Mouse (Mus musculus): ENCODE results near the gene Cnpy1. TPM values are rescaled to one million over a fixed set of nuclear protein-coding genes. Genes with fewer than 3 reads are reported as not detected.

The Cnpy1 gene
- polyA plus RNA-seq, 1 experiment from 2014 or later, result not detected

GRCm38 (mm10) chr5:28209549-28210431 lies 35.8 kb downstream of the Cnpy1 start:
- under 1% methylated on average over 80 of the region's 80 CpGs for WGBS
- no peaks in the 10 kb centered on the region for H3K9me3 ChIP-seq
- H3K4me3 ChIP-seq, result peak overlapping the region; percentile 46
- peaks cover 98% of the 10 kb centered on the region for H3K27me3 ChIP-seq (replicated peaks)
- H3K4me2 ChIP-seq, result peak overlapping the region; percentile 67
- no peaks in the 10 kb centered on the region for H3K36me3 ChIP-seq
- no peak for ATAC-seq (ENCODE audit: extremely low read depth, insufficient number of reproducible peaks, low FRiP score, low TSS enrichment)
- no peak overlapping the region for H3K9ac ChIP-seq
- H3K4me1 ChIP-seq, result peaks cover 11% of the 10 kb centered on the region
- H3K27ac ChIP-seq (replicated peaks), result no peak overlapping the region

DNA sequence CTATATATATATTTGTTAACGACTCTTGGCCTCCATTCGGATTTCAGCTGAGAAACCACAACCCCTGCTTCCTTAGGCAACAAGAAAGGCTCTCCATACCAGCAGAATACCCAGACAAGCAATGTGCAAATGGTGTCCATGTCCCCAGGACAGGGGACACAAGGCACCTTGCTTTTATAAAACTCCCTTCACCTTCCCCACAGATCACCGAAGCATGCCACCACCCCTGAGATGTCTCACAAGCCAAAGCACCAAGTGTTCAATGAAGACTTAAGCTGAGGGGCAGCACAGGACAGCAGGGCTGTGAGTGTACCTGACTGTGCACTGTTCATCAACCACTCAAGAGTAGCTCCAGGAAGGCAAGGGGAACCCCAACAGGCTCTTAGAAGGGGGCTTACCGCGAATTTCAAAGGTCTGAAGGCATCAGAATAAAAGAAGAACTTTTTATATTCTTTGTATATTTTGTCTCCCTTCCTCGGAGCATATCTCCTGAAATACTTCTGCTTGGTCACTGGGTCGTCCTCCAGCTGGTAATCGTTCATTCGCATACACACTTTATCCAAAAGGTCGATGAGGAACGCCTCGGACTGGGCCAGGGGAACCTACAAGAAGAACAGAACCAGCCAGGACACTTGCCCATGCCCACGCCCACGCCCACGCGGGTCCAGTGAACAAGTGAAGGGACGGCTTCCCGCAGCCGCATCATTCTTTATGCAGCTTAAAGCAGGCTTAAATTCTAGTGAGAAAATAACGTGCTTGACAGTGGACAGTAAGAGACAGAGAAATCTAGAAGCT lies 36.7 kb downstream of the Cnpy1 start:
- Histone ChIP-seq H3K4me1 (peaks cover 11% of the 10 kb centered on the region), H3K9ac (no peak overlapping the region), H3K9me3 (no peaks in the 10 kb centered on the region), H3K4me2 (peak overlapping the region; percentile 67; the same call in 1 of the 2 replicates), H3K27me3 (replicated peaks) (peaks cover 98% of the 10 kb centered on the region), H3K4me3 (no peak overlapping the region), H3K27ac (replicated peaks) (no peak overlapping the region), H3K36me3 (no peaks in the 10 kb centered on the region)
- 16% methylated on average over 20 of the region's 20 CpGs for WGBS
- no peak for ATAC-seq (ENCODE audit: extremely low read depth, insufficient number of reproducible peaks, low FRiP score, low TSS enrichment)

DNA sequence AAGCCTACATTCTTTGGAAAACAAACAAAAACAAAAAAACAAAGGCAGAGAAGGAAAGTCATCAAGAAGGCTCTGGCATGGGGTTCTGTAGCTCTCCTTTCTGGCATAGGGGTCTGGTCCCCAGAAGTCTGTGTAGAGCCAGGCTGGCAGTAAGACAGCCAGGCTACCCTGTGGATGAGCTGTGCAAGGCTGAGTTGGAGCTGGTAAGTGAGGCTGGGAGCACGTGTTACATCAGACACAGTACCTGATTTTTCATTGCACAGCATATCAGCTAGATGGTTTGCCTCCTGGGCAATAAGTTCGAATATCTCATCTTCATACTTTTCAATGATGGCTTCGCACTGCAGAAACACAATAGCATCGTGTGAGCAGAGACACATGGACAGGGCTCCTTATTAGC lies 38.6 kb downstream of the Cnpy1 start:
- ATAC-seq (ENCODE audit: extremely low read depth, insufficient number of reproducible peaks, low FRiP score, low TSS enrichment), result no peak
- Histone ChIP-seq H3K9me3 (no peaks in the 10 kb centered on the region), H3K36me3 (no peaks in the 10 kb centered on the region), H3K4me3 (no peak overlapping the region), H3K27me3 (replicated peaks) (peaks cover 98% of the 10 kb centered on the region), H3K4me2 (no peak overlapping the region), H3K27ac (replicated peaks) (no peak overlapping the region), H3K9ac (no peak overlapping the region), H3K4me1 (peaks cover 11% of the 10 kb centered on the region)
- WGBS, result 61% methylated on average over 4 of the region's 4 CpGs

GRCm38 (mm10) chr5:28206448-28206847 lies 39.2 kb downstream of the Cnpy1 start:
- H3K9me3 ChIP-seq, result no peaks in the 10 kb centered on the region
- no peak overlapping the region for H3K27ac ChIP-seq (replicated peaks)
- WGBS, result 23% methylated on average over 4 of the region's 4 CpGs
- no peaks in the 10 kb centered on the region for H3K36me3 ChIP-seq
- H3K27me3 ChIP-seq (replicated peaks), result peaks cover 98% of the 10 kb centered on the region
- H3K9ac ChIP-seq, result no peak overlapping the region
- ATAC-seq (ENCODE audit: extremely low read depth, insufficient number of reproducible peaks, low FRiP score, low TSS enrichment), result no peak
- H3K4me2 ChIP-seq, result no peak overlapping the region
- no peak overlapping the region for H3K4me3 ChIP-seq
- peaks cover 11% of the 10 kb centered on the region for H3K4me1 ChIP-seq

DNA sequence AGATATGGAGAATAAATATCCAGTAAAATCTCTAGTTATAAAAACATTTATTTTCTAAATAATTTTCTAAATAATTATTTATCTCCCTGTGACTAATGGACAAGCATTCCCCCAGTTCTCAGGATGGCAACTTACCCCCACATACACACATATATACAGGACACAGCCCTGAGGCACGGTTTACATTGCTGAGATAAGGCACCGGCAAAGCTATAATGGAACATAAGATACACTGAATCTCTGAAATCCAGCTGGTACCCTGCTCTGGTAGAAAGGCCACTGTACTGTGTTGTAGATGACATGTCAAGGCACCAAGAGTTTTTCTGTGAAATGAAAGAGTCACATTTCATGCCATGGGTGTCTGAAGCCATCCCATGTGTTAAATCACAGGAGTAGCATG lies 40.9 kb downstream of the Cnpy1 start:
- Histone ChIP-seq H3K27ac (replicated peaks) (no peak overlapping the region), H3K36me3 (no peaks in the 10 kb centered on the region), H3K4me1 (peaks cover 3% of the 10 kb centered on the region; the same call in 1 of the 2 replicates), H3K9me3 (no peaks in the 10 kb centered on the region), H3K4me2 (no peak overlapping the region), H3K9ac (no peak overlapping the region), H3K27me3 (replicated peaks) (peaks cover 93% of the 10 kb centered on the region), H3K4me3 (no peak overlapping the region)
- WGBS, result 45% methylated on average over 2 of the region's 2 CpGs
- no peak for ATAC-seq (ENCODE audit: extremely low read depth, insufficient number of reproducible peaks, low FRiP score, low TSS enrichment)

DNA sequence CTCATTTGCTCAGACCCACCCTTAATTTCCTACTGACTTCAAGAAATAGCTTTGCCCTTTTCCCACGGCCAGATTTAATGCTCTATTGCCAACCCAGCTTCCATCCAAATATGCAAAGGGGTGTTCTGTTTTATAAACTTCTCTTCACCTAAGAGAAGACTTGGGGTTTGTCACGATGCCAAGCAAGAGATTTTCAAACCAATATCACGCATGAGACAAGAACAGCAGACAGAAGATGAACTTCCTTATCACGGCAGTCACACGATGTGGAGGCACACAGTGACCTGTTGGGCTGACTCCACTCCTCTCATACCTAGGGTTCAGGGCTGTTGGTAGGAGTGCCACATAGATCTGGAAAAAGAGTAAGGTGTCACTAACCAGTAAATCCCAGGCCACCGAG lies 42.5 kb downstream of the Cnpy1 start:
- WGBS, result 56% methylated on average over 6 of the region's 6 CpGs
- no peaks in the 10 kb centered on the region for H3K36me3 ChIP-seq
- no peaks in the 10 kb centered on the region; the same call in 1 of the 2 replicates for H3K4me1 ChIP-seq
- no peak for ATAC-seq (ENCODE audit: extremely low read depth, insufficient number of reproducible peaks, low FRiP score, low TSS enrichment)
- H3K27ac ChIP-seq (replicated peaks), result no peak overlapping the region
- H3K27me3 ChIP-seq (replicated peaks), result peaks cover 93% of the 10 kb centered on the region
- no peak overlapping the region for H3K4me2 ChIP-seq
- H3K4me3 ChIP-seq, result no peak overlapping the region
- H3K9ac ChIP-seq, result no peak overlapping the region
- H3K9me3 ChIP-seq, result no peaks in the 10 kb centered on the region

GRCm38 (mm10) chr5:28199089-28199873 lies 46.3 kb downstream of the Cnpy1 start:
- no peak for ATAC-seq (ENCODE audit: extremely low read depth, insufficient number of reproducible peaks, low FRiP score, low TSS enrichment)
- H3K4me1 ChIP-seq, result no peaks in the 10 kb centered on the region
- no peak overlapping the region for H3K4me2 ChIP-seq
- peaks cover 93% of the 10 kb centered on the region for H3K27me3 ChIP-seq (replicated peaks)
- H3K9me3 ChIP-seq, result no peaks in the 10 kb centered on the region
- no peaks in the 10 kb centered on the region for H3K36me3 ChIP-seq
- H3K4me3 ChIP-seq, result no peak overlapping the region
- 43% methylated on average over 7 of the region's 7 CpGs for WGBS
- no peak overlapping the region for H3K9ac ChIP-seq
- no peak overlapping the region for H3K27ac ChIP-seq (replicated peaks)

DNA sequence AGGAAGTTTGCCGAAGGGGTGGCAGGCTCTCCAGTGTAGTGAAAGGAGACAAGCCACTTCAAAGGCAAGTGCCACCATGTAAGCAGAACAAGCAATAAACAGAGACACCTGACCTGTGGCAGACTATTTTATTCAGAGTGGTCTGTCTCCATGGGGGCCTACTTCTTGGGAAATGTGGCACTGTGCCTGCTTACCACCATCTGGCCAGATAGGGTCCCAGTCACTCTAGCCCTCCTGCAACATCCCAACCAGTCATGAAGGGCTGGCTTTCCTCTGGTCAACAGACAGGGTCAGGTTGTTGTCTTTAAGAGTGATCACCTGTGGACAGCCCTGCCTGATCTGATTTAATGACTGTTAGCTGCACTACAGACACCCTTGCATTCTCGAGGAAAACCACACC lies 50.1 kb downstream of the Cnpy1 start:
- Histone ChIP-seq H3K36me3 (no peaks in the 10 kb centered on the region), H3K27me3 (replicated peaks) (peaks cover 92% of the 10 kb centered on the region), H3K9ac (no peak overlapping the region), H3K4me3 (no peak overlapping the region), H3K27ac (replicated peaks) (no peak overlapping the region), H3K4me1 (no peaks in the 10 kb centered on the region), H3K4me2 (no peak overlapping the region), H3K9me3 (no peaks in the 10 kb centered on the region)
- WGBS, result 49% methylated on average over 2 of the region's 2 CpGs
- no peak for ATAC-seq (ENCODE audit: extremely low read depth, insufficient number of reproducible peaks, low FRiP score, low TSS enrichment)

DNA sequence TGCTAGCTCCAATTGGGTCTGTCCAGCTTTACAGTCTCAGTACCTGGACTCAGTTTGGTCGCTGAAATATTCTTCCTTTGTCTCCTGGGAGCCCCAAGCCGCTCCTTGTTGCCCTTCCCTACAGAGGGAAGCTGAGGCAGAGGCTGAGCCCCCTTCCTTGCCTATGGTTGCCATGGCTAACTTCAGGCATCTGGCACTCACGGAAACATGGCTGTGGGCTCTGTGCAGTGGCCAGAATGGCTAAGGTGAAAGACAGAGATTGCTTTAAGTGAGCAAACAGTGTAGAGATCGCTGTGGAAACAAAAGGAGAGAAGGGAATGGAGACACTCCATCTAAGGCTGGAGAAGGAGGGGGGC lies 53.5 kb downstream of the Cnpy1 start:
- Histone ChIP-seq H3K4me1 (0 out of 2 replicates have a peak, but pooled peaks cover 3% of the 10 kb centered on the region), H3K27me3 (replicated peaks) (peaks cover 91% of the 10 kb centered on the region), H3K9me3 (no peaks in the 10 kb centered on the region), H3K36me3 (no peaks in the 10 kb centered on the region), H3K4me3 (no peak overlapping the region), H3K4me2 (no peak overlapping the region), H3K27ac (replicated peaks) (no peak overlapping the region), H3K9ac (no peak overlapping the region)
- 68% methylated on average over 4 of the region's 4 CpGs for WGBS
- no peak for ATAC-seq (ENCODE audit: extremely low read depth, insufficient number of reproducible peaks, low FRiP score, low TSS enrichment)

GRCm38 (mm10) chr5:28191201-28192098 lies 54.2 kb downstream of the Cnpy1 start:
- Histone ChIP-seq H3K4me2 (no peak overlapping the region), H3K9ac (no peak overlapping the region), H3K27ac (replicated peaks) (no peak overlapping the region), H3K27me3 (replicated peaks) (peaks cover 93% of the 10 kb centered on the region), H3K36me3 (no peaks in the 10 kb centered on the region), H3K4me1 (0 out of 2 replicates have a peak, but pooled peaks cover 3% of the 10 kb centered on the region), H3K9me3 (no peaks in the 10 kb centered on the region), H3K4me3 (no peak overlapping the region)
- 52% methylated on average over 3 of the region's 3 CpGs for WGBS
- no peak for ATAC-seq (ENCODE audit: extremely low read depth, insufficient number of reproducible peaks, low FRiP score, low TSS enrichment)

Measured in heart, embryonic 13.5 days (tissue).